ENCODE assay signal across 8 mouse cellular contexts in the genomic region with DNA sequence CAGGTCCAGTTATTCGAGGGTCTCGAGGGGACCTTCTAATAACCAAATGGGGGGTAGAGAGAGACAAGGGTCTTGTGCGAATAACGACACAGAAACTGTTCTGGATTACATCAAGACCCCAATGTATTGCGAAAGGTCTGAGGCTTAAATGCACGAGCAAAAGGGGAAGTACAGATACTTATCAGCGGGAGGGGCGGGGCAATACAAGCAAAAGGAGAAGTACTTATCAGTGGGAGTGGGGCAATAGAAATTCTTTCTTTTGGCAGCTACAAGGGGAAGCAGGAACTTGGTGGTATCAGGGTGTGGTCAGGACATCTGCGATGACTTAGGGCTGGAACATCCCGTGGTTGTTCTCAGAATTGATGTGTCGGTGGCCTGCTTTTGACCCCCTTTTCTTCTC.
DNase-seq lines count a peak whose midpoint lies in the region; TF ChIP-seq lines count a peak whose summit lies in the region.
"Not testable (repeated sequence)": the region's sequence is repeated elsewhere in the genome, so short reads cannot be mapped to it uniquely, and the experiment has no call there.

No protein-coding gene starts in this region.

- not testable (repeated sequence) for H3K79me3 ChIP-seq in C2C12 (ENCODE audit: low read depth)

- DNase-seq in 3T3-L1 (ENCODE audit: low read depth, low spot score) (peak; percentile 14), 416B (ENCODE audit: low read depth) (peak; percentile 70), A20 (ENCODE audit: low read depth, low spot score) (peak; percentile 7), CH12.LX (ENCODE audit: extremely low read depth) (peak; percentile 9), MEL (ENCODE audit: low read depth, low spot score) (peak; percentile 83), MEL-GATA-1-ER (ENCODE audit: extremely low read depth, low read depth) (peak; percentile 56), ZHBTc4 (ENCODE audit: low read depth, low spot score) (peak; percentile 4)

- not testable (repeated sequence) for H3K27me3 ChIP-seq in C2C12 (ENCODE audit: control insufficient read depth, insufficient read depth, insufficient read length); CH12.LX (replicated peaks); MEL (ENCODE audit: control insufficient read depth in 1 of 2, insufficient read depth in 2 of 2, low read length in 2 of 2)

- not testable (repeated sequence) for H3K4me2 ChIP-seq in CH12.LX (ENCODE audit: insufficient read depth, low read depth, poor library complexity, severe bottlenecking)

- not testable (repeated sequence) for H3K27ac ChIP-seq in CH12.LX (ENCODE audit: insufficient read depth, low read depth)
- peak overlapping the region; percentile 68 for H3K27ac ChIP-seq in MEL (ENCODE audit: control insufficient read depth, low read depth, low read length)

- not testable (repeated sequence) for H3K9me3 ChIP-seq in CH12.LX (replicated peaks; ENCODE audit: low read length); MEL (replicated peaks; ENCODE audit: insufficient read depth, low read length)

- H3K9ac ChIP-seq in CH12.LX (ENCODE audit: insufficient read depth, low read depth); MEL (ENCODE audit: control insufficient read depth, low read depth, low read length, poor library complexity, severe bottlenecking): not testable (repeated sequence)

- not testable (repeated sequence) for H3K4me1 ChIP-seq in CH12.LX (ENCODE audit: control insufficient read depth in 1 of 2, insufficient read depth in 2 of 2); MEL (ENCODE audit: control insufficient read depth in 1 of 2, insufficient read depth in 2 of 2, low read length in 2 of 2)

- TF ChIP-seq EP300 in CH12.LX (IDR thresholded peaks at IDR 0.05; ENCODE audit: low read length) = not testable (repeated sequence)
- TF ChIP-seq EP300 in MEL (IDR thresholded peaks at IDR 0.05; ENCODE audit: low read depth in 1 of 2, low read length in 2 of 2) = peak; percentile 53 to 73

- H3K4me3 ChIP-seq in C2C12 (ENCODE audit: insufficient read depth, poor library complexity, severe bottlenecking); CH12.LX (replicated peaks in 1 of 3; ENCODE audit: low read depth in 2 of 3, low read length in 2 of 3, poor library complexity in 1 of 3); MEL (ENCODE audit: control insufficient read depth in 1 of 2, insufficient read depth in 1 of 2, low read depth in 2 of 2, low read length in 2 of 2): not testable (repeated sequence)

- not testable (repeated sequence) for H3ac ChIP-seq in C2C12 (ENCODE audit: control insufficient read depth, insufficient read length, low read depth)

- TF ChIP-seq RAD21 in CH12.LX (IDR thresholded peaks at IDR 0.05; ENCODE audit: low read depth, low read length); MEL (IDR thresholded peaks at IDR 0.05; ENCODE audit: low read depth, low read length): not testable (repeated sequence)

- not testable (repeated sequence) for TF ChIP-seq POLR2A in CH12.LX (IDR thresholded peaks at IDR 0.05; ENCODE audit: low read depth, low read length); MEL (IDR thresholded peaks at IDR 0.05; ENCODE audit: control insufficient read depth in 1 of 2, insufficient read depth in 1 of 2, low read depth in 1 of 2, low read length in 2 of 2, poor library complexity in 1 of 2)

- TF ChIP-seq CTCF in C2C12 (IDR thresholded peaks at IDR 0.05; ENCODE audit: control insufficient read depth, insufficient read depth, insufficient read length); CH12.LX (conservative IDR thresholded peaks at IDR 0.05 in 1 of 2, IDR thresholded peaks at IDR 0.05 in 1 of 2; ENCODE audit: low read depth in 2 of 2, low read length in 2 of 2); MEL (IDR thresholded peaks at IDR 0.05 in 2 of 3, conservative IDR thresholded peaks at IDR 0.05 in 1 of 3; ENCODE audit: control insufficient read depth in 1 of 3, insufficient read depth in 1 of 3, low read depth in 2 of 3, low read length in 3 of 3, poor library complexity in 1 of 3, severe bottlenecking in 1 of 3): not testable (repeated sequence)

- dilution Hi-C loops in CH12.LX (cut with MboI; ENCODE audit: extremely low pct_ligation_motif_present, extremely low pct_unique_long_range_greater_than_20kb, low sequenced_read_pairs) = not testable (repeated sequence)

- not testable (repeated sequence) for H3K36me3 ChIP-seq in C2C12 (ENCODE audit: control insufficient read depth, insufficient read depth); CH12.LX (replicated peaks in 1 of 2; ENCODE audit: control insufficient read depth in 1 of 2, insufficient read depth in 1 of 2, low read length in 1 of 2); MEL (ENCODE audit: control insufficient read depth in 1 of 2, insufficient read depth in 2 of 2, low read length in 2 of 2)

- in situ Hi-C loops in CH12.LX (cut with MboI; ENCODE audit: low pct_ligation_motif_present, low pct_unique_long_range_greater_than_20kb, low sequenced_read_pairs) = not testable (repeated sequence)

- not testable (repeated sequence) for H3K79me2 ChIP-seq in C2C12 (ENCODE audit: control insufficient read depth, insufficient read depth); CH12.LX (replicated peaks; ENCODE audit: control insufficient read depth, extremely low read depth, insufficient read depth, poor library complexity, severe bottlenecking); MEL (ENCODE audit: control insufficient read depth, insufficient read depth, low read length, poor library complexity)

TF ChIP-seq in C2C12, 6 proteins besides CTCF, POLR2A, EP300 and RAD21:
- TF ChIP-seq CEBPB (IDR thresholded peaks at IDR 0.05; ENCODE audit: low read depth) = peak; percentile 43

TF ChIP-seq in MEL, 35 proteins besides CTCF, POLR2A, EP300 and RAD21:
- TF ChIP-seq GATA1 (IDR thresholded peaks at IDR 0.05; ENCODE audit: low read depth, low read length) = peak; percentile 75
TF ChIP-seq in MEL: peak in this region for 1; not testable (repeated sequence) for 34.

Comparison
In these comparisons a context has a peak if more than half of its experiments do, and no peak if none do; other contexts are left out.
1. DNase-seq: peak in every context shown above with its lines; median percentile 83 in MEL; 70 in 416B; 56 in MEL-GATA-1-ER; 14 in 3T3-L1; 9 in CH12.LX; 7 in A20; 4 in ZHBTc4.